Mouse (Mus musculus): Measurements from ENCODE around the gene Kdm5b.
"Not testable (repeated sequence)": the region's sequence is repeated elsewhere in the genome, so short reads cannot be mapped to it uniquely, and the experiment has no call there.

Kdm5b gene

GRCm38 (mm10) chr1:134559976-134560375, at the start of gene Kdm5b:
Gene Kdm5b (plus strand): TSS chr1:134560171.
- DNase-seq (ENCODE audit: low read depth, low spot score), result peak; percentile 92

GRCm38 (mm10) chr1:134512183-134512582, 47.8 kb upstream of the Kdm5b start:
- no peak for DNase-seq (ENCODE audit: low read depth, low spot score)

- DNase-seq (ENCODE audit: low read depth, low spot score), result no peak
Observed at GRCm38 (mm10) chr1:134512584-134512983, 47.4 kb upstream of the Kdm5b start.

GRCm38 (mm10) chr1:134513312-134513860, 46.6 kb upstream of the Kdm5b start:
- DNase-seq (ENCODE audit: low read depth, low spot score), result no peak

GRCm38 (mm10) chr1:134513876-134514590, 45.9 kb upstream of the Kdm5b start:
- no peak for DNase-seq (ENCODE audit: low read depth, low spot score)

- DNase-seq (ENCODE audit: low read depth, low spot score), result no peak
Observed at GRCm38 (mm10) chr1:134515891-134516290, 44.1 kb upstream of the Kdm5b start.

- no peak for DNase-seq (ENCODE audit: low read depth, low spot score)
Observed at GRCm38 (mm10) chr1:134516491-134517198, 43.3 kb upstream of the Kdm5b start.

GRCm38 (mm10) chr1:134517841-134518240, 42.1 kb upstream of the Kdm5b start:
- DNase-seq (ENCODE audit: low read depth, low spot score), result not testable (repeated sequence)

- peak; percentile 56 for DNase-seq (ENCODE audit: low read depth, low spot score)
Observed at GRCm38 (mm10) chr1:134518677-134519076, 41.3 kb upstream of the Kdm5b start.

- not testable (repeated sequence) for DNase-seq (ENCODE audit: low read depth, low spot score)
Observed at GRCm38 (mm10) chr1:134519201-134519600, 40.8 kb upstream of the Kdm5b start.

GRCm38 (mm10) chr1:134520001-134520721, 39.8 kb upstream of the Kdm5b start:
- no peak for DNase-seq (ENCODE audit: low read depth, low spot score)

- no peak for DNase-seq (ENCODE audit: low read depth, low spot score)
Observed at GRCm38 (mm10) chr1:134521163-134521562, 38.8 kb upstream of the Kdm5b start.

- DNase-seq (ENCODE audit: low read depth, low spot score), result no peak
Observed at GRCm38 (mm10) chr1:134522325-134522724, 37.6 kb upstream of the Kdm5b start.

GRCm38 (mm10) chr1:134524424-134524823, 35.5 kb upstream of the Kdm5b start:
- DNase-seq (ENCODE audit: low read depth, low spot score), result peak; percentile 66

GRCm38 (mm10) chr1:134525015-134525414, 35.0 kb upstream of the Kdm5b start:
- DNase-seq (ENCODE audit: low read depth, low spot score), result no peak

- DNase-seq (ENCODE audit: low read depth, low spot score), result no peak
Observed at GRCm38 (mm10) chr1:134526752-134527151, 33.2 kb upstream of the Kdm5b start.

- no peak for DNase-seq (ENCODE audit: low read depth, low spot score)
Observed at GRCm38 (mm10) chr1:134530618-134531017, 29.4 kb upstream of the Kdm5b start.

GRCm38 (mm10) chr1:134533710-134534109, 26.3 kb upstream of the Kdm5b start:
- DNase-seq (ENCODE audit: low read depth, low spot score), result not testable (repeated sequence)

GRCm38 (mm10) chr1:134535054-134535453, 24.9 kb upstream of the Kdm5b start:
- DNase-seq (ENCODE audit: low read depth, low spot score), result no peak

- no peak for DNase-seq (ENCODE audit: low read depth, low spot score)
Observed at GRCm38 (mm10) chr1:134535513-134535912, 24.5 kb upstream of the Kdm5b start.

GRCm38 (mm10) chr1:134540610-134541009, 19.4 kb upstream of the Kdm5b start:
- no peak for DNase-seq (ENCODE audit: low read depth, low spot score)

- DNase-seq (ENCODE audit: low read depth, low spot score), result no peak
Observed at GRCm38 (mm10) chr1:134548231-134548630, 11.7 kb upstream of the Kdm5b start.

All from A20 (cell line).